Comparison of ENCODE assay signal across 31 mouse cellular contexts in the genomic region with DNA sequence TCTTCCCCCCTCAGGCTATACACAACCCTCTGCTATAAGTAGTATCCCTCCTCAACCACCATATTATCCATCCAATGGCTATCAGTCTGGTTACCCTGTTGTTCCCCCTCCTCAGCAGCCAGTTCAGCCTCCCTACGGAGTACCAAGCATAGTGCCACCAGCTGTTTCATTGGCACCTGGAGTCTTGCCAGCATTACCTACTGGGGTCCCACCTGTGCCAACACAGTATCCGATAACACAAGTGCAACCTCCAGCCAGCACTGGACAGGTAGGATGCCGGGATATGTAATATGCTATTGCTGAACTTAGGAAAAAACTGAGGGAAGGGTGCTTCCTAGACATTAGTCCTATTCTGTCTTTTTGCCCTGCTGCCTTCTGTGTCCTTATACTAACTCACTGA. TPM values are rescaled to one million over a fixed set of nuclear protein-coding genes. Genes with fewer than 3 reads are reported as not detected.
DNase-seq lines count a peak whose midpoint lies in the region; ATAC-seq and TF ChIP-seq lines count a peak whose summit lies in the region.
"Had no signal": no experiment of that assay in that cellular context is flagged by ENCODE, and none has a peak within 500 bp of the region (broad histone marks: within the 10 kb centered on the region; RNA-seq: fewer than 3 reads in every experiment).

No protein-coding gene starts in this region.

- peak overlapping the region; percentile 71; the same call in 1 of the 2 replicates for H3K27ac ChIP-seq in heart, adult 2 months
- peak overlapping the region; percentile 13; the same call in 1 of the 2 replicates for H3K27ac ChIP-seq in heart, embryonic 13.5 days (replicated peaks)
- no peak overlapping the region for H3K27ac ChIP-seq in midbrain, embryonic 11.5 days (ENCODE audit: low read depth, low read length)
- no peak overlapping the region for H3K27ac ChIP-seq in midbrain, embryonic 14.5 days (replicated peaks; ENCODE audit: low read depth, low read length)
- H3K27ac ChIP-seq: embryonic facial prominence, embryonic 13.5 days; forebrain, embryonic 10.5 days; forebrain, embryonic 13.5 days; hindbrain, embryonic 14.5 days; hindbrain, postnatal 0 days had no signal

- H3K4me3 ChIP-seq in heart, adult 2 months: no peak overlapping the region
- H3K4me3 ChIP-seq in heart, embryonic 13.5 days: no peak overlapping the region
- H3K4me3 ChIP-seq in midbrain, embryonic 11.5 days (ENCODE audit: low read depth, low read length): no peak overlapping the region
- no peak overlapping the region for H3K4me3 ChIP-seq in midbrain, embryonic 14.5 days (replicated peaks; ENCODE audit: low read depth, low read length)
- H3K4me3 ChIP-seq: embryonic facial prominence, embryonic 13.5 days; forebrain, embryonic 10.5 days; forebrain, embryonic 13.5 days had no signal

- no peak overlapping the region for H3K4me2 ChIP-seq in heart, embryonic 13.5 days
- H3K4me2 ChIP-seq in midbrain, embryonic 11.5 days: no peak overlapping the region
- H3K4me2 ChIP-seq in midbrain, embryonic 14.5 days (ENCODE audit: low read length): no peak overlapping the region
- H3K4me2 ChIP-seq: embryonic facial prominence, embryonic 13.5 days; forebrain, embryonic 13.5 days; hindbrain, embryonic 14.5 days had no signal

- TF ChIP-seq POLR2A in heart, adult 2 months (IDR thresholded peaks at IDR 0.05; ENCODE audit: insufficient read depth, low read depth, low read length): no peak

- WGBS in heart, adult 2 months: 67% methylated on average over 3 of the region's 3 CpGs
- 85% methylated on average over 3 of the region's 3 CpGs for WGBS in heart, embryonic 13.5 days
- WGBS in midbrain, embryonic 11.5 days: 91% methylated on average over 3 of the region's 3 CpGs
- WGBS in midbrain, embryonic 14.5 days: 94% methylated on average over 3 of the region's 3 CpGs

- H3K4me1 ChIP-seq in heart, adult 2 months (ENCODE audit: control insufficient read depth, insufficient read depth, low read length): 0 out of 2 replicates have a peak, but pooled peaks cover 2% of the 10 kb centered on the region
- H3K4me1 ChIP-seq in heart, embryonic 13.5 days: peaks cover 23% of the 10 kb centered on the region
- no peaks in the 10 kb centered on the region for H3K4me1 ChIP-seq in midbrain, embryonic 11.5 days (ENCODE audit: control insufficient read depth, insufficient read depth, low read length)
- H3K4me1 ChIP-seq in midbrain, embryonic 14.5 days (ENCODE audit: control insufficient read depth, insufficient read depth, low read length): no peaks in the 10 kb centered on the region
- H3K4me1 ChIP-seq: embryonic facial prominence, embryonic 13.5 days; forebrain, embryonic 10.5 days; forebrain, embryonic 13.5 days had no signal

- no peak for TF ChIP-seq CTCF in heart, adult 2 months (IDR thresholded peaks at IDR 0.05)

- DNase-seq in heart, adult 2 months: peak in 1 of 2 experiments; percentile 16
- DNase-seq in heart, postnatal 4 days: no peak
- DNase-seq in heart, adult 18-20 months: no peak
- DNase-seq in midbrain, embryonic 11.5 days (ENCODE audit: low spot score, missing footprints): peak; percentile 81
- no peak for DNase-seq in midbrain, embryonic 14.5 days
- DNase-seq: adrenal gland, adult 2 months; adrenal gland, postnatal 14 days; cerebellum, adult 11 months; cerebellum, adult 2 months; cerebellum, adult 9-11 months; cerebellum, postnatal 25 days; gastrocnemius, postnatal 10 days; gastrocnemius, postnatal 36 days; kidney, adult 11 months; kidney, adult 8-10 months had no signal

- no peaks in the 10 kb centered on the region for H3K27me3 ChIP-seq in heart, adult 2 months (ENCODE audit: control insufficient read depth, insufficient read depth, low read length)
- no peaks in the 10 kb centered on the region for H3K27me3 ChIP-seq in heart, embryonic 13.5 days (replicated peaks)
- H3K27me3 ChIP-seq in midbrain, embryonic 11.5 days (ENCODE audit: control insufficient read depth, insufficient read depth, low read length): no peaks in the 10 kb centered on the region
- no peaks in the 10 kb centered on the region for H3K27me3 ChIP-seq in midbrain, embryonic 14.5 days (ENCODE audit: control insufficient read depth, insufficient read depth, low read length)
- H3K27me3 ChIP-seq: embryonic facial prominence, embryonic 13.5 days; forebrain, embryonic 13.5 days had no signal

- no peak for ATAC-seq in heart, embryonic 13.5 days (ENCODE audit: extremely low read depth, insufficient number of reproducible peaks, low FRiP score, low TSS enrichment)
- no peak for ATAC-seq in midbrain, embryonic 11.5 days (ENCODE audit: low FRiP score)
- no peak for ATAC-seq in midbrain, embryonic 14.5 days (ENCODE audit: low FRiP score, low TSS enrichment)
- ATAC-seq: CD4-positive, CD25-positive, alpha-beta regulatory T cell, adult 4 months; forebrain, embryonic 13.5 days; forebrain, embryonic 16.5 days; hindbrain, postnatal 0 days; inflammation-experienced regulatory T-cells, adult 6 months had no signal

- intact Hi-C loops in heart, adult 2 months (cut with DNase I): loop anchor here (10.0 kb wide), 1 partner anchor 335 kb away; no protein-coding TSS in a partner anchor

- H3K36me3 ChIP-seq in heart, adult 2 months (ENCODE audit: control insufficient read depth, insufficient read depth, low read length): peaks cover 46% of the 10 kb centered on the region
- H3K36me3 ChIP-seq in heart, embryonic 13.5 days: peaks cover 96% of the 10 kb centered on the region
- H3K36me3 ChIP-seq in midbrain, embryonic 11.5 days (ENCODE audit: control insufficient read depth, insufficient read depth, low read length): peaks cover 42% of the 10 kb centered on the region
- peaks cover 97% of the 10 kb centered on the region for H3K36me3 ChIP-seq in midbrain, embryonic 14.5 days (ENCODE audit: control insufficient read depth, insufficient read depth, low read length)

- H3K79me2 ChIP-seq in heart, adult 2 months (replicated peaks; ENCODE audit: control insufficient read depth, insufficient read depth, low read length): no peaks in the 10 kb centered on the region

- TF ChIP-seq EP300 in heart, adult 2 months (IDR thresholded peaks at IDR 0.05; ENCODE audit: insufficient read depth, low read depth, low read length): no peak

- no peak overlapping the region for H3K9ac ChIP-seq in heart, adult 2 months (ENCODE audit: low read depth, low read length)
- no peak overlapping the region for H3K9ac ChIP-seq in heart, embryonic 13.5 days
- no peak overlapping the region for H3K9ac ChIP-seq in midbrain, embryonic 11.5 days (ENCODE audit: low read length)
- H3K9ac ChIP-seq in midbrain, embryonic 14.5 days (replicated peaks; ENCODE audit: low read length): no peak overlapping the region
- H3K9ac ChIP-seq: embryonic facial prominence, embryonic 13.5 days; forebrain, embryonic 13.5 days; hindbrain, embryonic 14.5 days had no signal

- H3K9me3 ChIP-seq in heart, embryonic 13.5 days: no peaks in the 10 kb centered on the region
- H3K9me3 ChIP-seq in midbrain, embryonic 11.5 days (ENCODE audit: control insufficient read depth, low read length): no peaks in the 10 kb centered on the region
- H3K9me3 ChIP-seq in midbrain, embryonic 14.5 days (ENCODE audit: control insufficient read depth, low read length): no peaks in the 10 kb centered on the region
- H3K9me3 ChIP-seq: embryonic facial prominence, embryonic 13.5 days; forebrain, embryonic 10.5 days; forebrain, embryonic 13.5 days had no signal

RNA-seq across cellular contexts. Expression of gene Khdc4, which starts 14.6 kb away (rescaled TPM):
- 10 to 100 TPM; 24.9 to 25.7 TPM for total RNA-seq in heart, adult 2 months (2021)
- polyA plus RNA-seq in heart, adult 2 months (2012; rRNA removed): 29.9 and 46.1 TPM in 2 replicates
- 10 to 100 TPM; 44.9 to 49.2 TPM for total RNA-seq in heart, postnatal 4 days (2021)
- polyA plus RNA-seq in heart, embryonic 13.5 days (2015; fragmentation: Nextera tagmentation; extraction: Ambion mirVana): 54.8 and 61.4 TPM in 2 replicates
- total RNA-seq in heart, adult 18-20 months (2021): 10 to 100 TPM; 25.7 to 26.3 TPM
- 107 and 109 TPM in 2 replicates for polyA plus RNA-seq in midbrain, embryonic 11.5 days (2014; fragmentation: Nextera tagmentation; extraction: Ambion mirVana)
- 68.2 and 91.0 TPM in 2 replicates for polyA plus RNA-seq in midbrain, embryonic 14.5 days (2014; fragmentation: Nextera tagmentation; extraction: Ambion mirVana)

RNA-seq across cellular contexts. Expression of gene Rit1, which starts 16.4 kb away (rescaled TPM):
- 10 to 100 TPM; 57.0 to 66.6 TPM for total RNA-seq in heart, adult 2 months (2021)
- 98.3 and 112 TPM in 2 replicates for polyA plus RNA-seq in heart, adult 2 months (2012; rRNA removed)
- total RNA-seq in heart, postnatal 4 days (2021): 10 to 100 TPM; 43.4 to 48.0 TPM
- 51.7 and 56.8 TPM in 2 replicates for polyA plus RNA-seq in heart, embryonic 13.5 days (2015; fragmentation: Nextera tagmentation; extraction: Ambion mirVana)
- total RNA-seq in heart, adult 18-20 months (2021): 10 to 100 TPM; 70.5 to 95.6 TPM
- polyA plus RNA-seq in midbrain, embryonic 11.5 days (2014; fragmentation: Nextera tagmentation; extraction: Ambion mirVana): 43.8 and 48.8 TPM in 2 replicates
- polyA plus RNA-seq in midbrain, embryonic 14.5 days (2014; fragmentation: Nextera tagmentation; extraction: Ambion mirVana): 56.5 and 57.4 TPM in 2 replicates

RNA-seq across cellular contexts. Expression of gene Rxfp4, which starts 47.3 kb away (rescaled TPM):
- total RNA-seq in heart, adult 2 months (2021): not detected
- polyA plus RNA-seq in heart, adult 2 months (2012; rRNA removed): 0.41 TPM in 1 of 2 replicates, not detected in the other
- under 1 TPM in 1 of 2 experiments, not detected in 1; 0.20 TPM for total RNA-seq in heart, postnatal 4 days (2021)
- polyA plus RNA-seq in heart, embryonic 13.5 days (2015; fragmentation: Nextera tagmentation; extraction: Ambion mirVana): not detected in 2 replicates
- total RNA-seq in heart, adult 18-20 months (2021): not detected
- 0.14 TPM in 1 of 2 replicates, not detected in the other for polyA plus RNA-seq in midbrain, embryonic 11.5 days (2014; fragmentation: Nextera tagmentation; extraction: Ambion mirVana)
- not detected in 2 replicates for polyA plus RNA-seq in midbrain, embryonic 14.5 days (2014; fragmentation: Nextera tagmentation; extraction: Ambion mirVana)
- total RNA-seq: adrenal gland, adult 2 months; adrenal gland, postnatal 14 days; adrenal gland, postnatal 4 days; common myeloid progenitor, adult 5-6 weeks; gastrocnemius, adult 18-20 months; gastrocnemius, postnatal 10 days; gastrocnemius, postnatal 36 days; granulocyte monocyte progenitor cell, adult 5-6 weeks; heart, postnatal 25 days; hindbrain, postnatal 0 days had no signal
- polyA plus RNA-seq: adrenal gland, adult 2 months; cerebellum, adult 2 months; embryonic facial prominence, embryonic 13.5 days; forebrain, embryonic 10.5 days; forebrain, embryonic 13.5 days; forebrain, embryonic 16.5 days; heart, embryonic 14.5 days; hindbrain, embryonic 11.5 days; hindbrain, embryonic 14.5 days; hindbrain, postnatal 0 days; inflammation-experienced regulatory T-cells, adult 6 months had no signal

Comparison
In these comparisons a context has a peak if more than half of its experiments do, and no peak if none do; other contexts are left out.
1. H3K27ac ChIP-seq: peak in heart, adult 2 months (single experiment) and heart, embryonic 13.5 days (single experiment); none in midbrain, embryonic 11.5 days (single experiment) and midbrain, embryonic 14.5 days (single experiment).